Mouse (Mus musculus): ENCODE data around the gene Lamtor4. TPM values are rescaled to one million over a fixed set of nuclear protein-coding genes. Genes with fewer than 3 reads are reported as not detected.

The Lamtor4 gene
- polyA plus RNA-seq, 1 experiment = 389 TPM

GRCm38 (mm10) chr5:138275216-138276050 is 20.2 kb downstream of the Lamtor4 start:
- TF ChIP-seq POLR2A (IDR thresholded peaks at IDR 0.05; ENCODE audit: low read depth, low read length) (no peak), CTCF (conservative IDR thresholded peaks at IDR 0.05; ENCODE audit: insufficient read depth, insufficient read length, low read depth, low read length) (no peak)
- H3K36me3 ChIP-seq (ENCODE audit: control insufficient read depth, insufficient read depth, low read length) = no peaks in the 10 kb centered on the region
- no peak overlapping the region for H3K4me3 ChIP-seq (ENCODE audit: insufficient read depth, low read depth, low read length)
- no peaks in the 10 kb centered on the region for H3K27me3 ChIP-seq (replicated peaks; ENCODE audit: control insufficient read depth, insufficient read depth, low read length)
- H3K4me1 ChIP-seq (ENCODE audit: control insufficient read depth, insufficient read depth, low read length) = no peaks in the 10 kb centered on the region
- DNase-seq = peak; percentile 56
- H3K27ac ChIP-seq (ENCODE audit: insufficient read depth, low read depth, low read length) = no peak overlapping the region
- WGBS = 31% methylated on average over 41 of the region's 41 CpGs

- 94% methylated on average over 7 of the region's 7 CpGs for WGBS
- H3K4me3 ChIP-seq (ENCODE audit: insufficient read depth, low read depth, low read length) = no peak overlapping the region
- DNase-seq = no peak
- TF ChIP-seq CTCF (conservative IDR thresholded peaks at IDR 0.05; ENCODE audit: insufficient read depth, insufficient read length, low read depth, low read length) = no peak
- no peak for TF ChIP-seq POLR2A (IDR thresholded peaks at IDR 0.05; ENCODE audit: low read depth, low read length)
- no peaks in the 10 kb centered on the region for H3K4me1 ChIP-seq (ENCODE audit: control insufficient read depth, insufficient read depth, low read length)
- H3K27ac ChIP-seq (ENCODE audit: insufficient read depth, low read depth, low read length) = no peak overlapping the region
- H3K36me3 ChIP-seq (ENCODE audit: control insufficient read depth, insufficient read depth, low read length) = no peaks in the 10 kb centered on the region
- no peaks in the 10 kb centered on the region for H3K27me3 ChIP-seq (replicated peaks; ENCODE audit: control insufficient read depth, insufficient read depth, low read length)
Measured at GRCm38 (mm10) chr5:138277994-138278393, 22.7 kb downstream of the Lamtor4 start.

- Histone ChIP-seq H3K27ac (ENCODE audit: insufficient read depth, low read depth, low read length) (no peak within 1 kb of the TSS), H3K27me3 (replicated peaks; ENCODE audit: control insufficient read depth, insufficient read depth, low read length) (no peaks in the 10 kb centered on the region), H3K4me1 (ENCODE audit: control insufficient read depth, insufficient read depth, low read length) (no peaks in the 10 kb centered on the region), H3K4me3 (ENCODE audit: insufficient read depth, low read depth, low read length) (peak within 1 kb of the TSS; percentile 37), H3K36me3 (ENCODE audit: control insufficient read depth, insufficient read depth, low read length) (no peaks in the 10 kb centered on the region)
- DNase-seq = peak; percentile 83
- TF ChIP-seq POLR2A (IDR thresholded peaks at IDR 0.05; ENCODE audit: low read depth, low read length) = no peak
- no peak for TF ChIP-seq CTCF (conservative IDR thresholded peaks at IDR 0.05; ENCODE audit: insufficient read depth, insufficient read length, low read depth, low read length)
- WGBS = 2% methylated on average over 56 of the region's 56 CpGs
Measured at GRCm38 (mm10) chr5:138279585-138280424, 24.5 kb downstream of the Lamtor4 start, which contains the start of the genes Gm43720, Gpc2 and Stag3. TSS of gene Gm43720 (minus strand) at chr5:138279958. TSS of gene Gpc2 (minus strand) at chr5:138280005. TSS of gene Stag3 (plus strand) at chr5:138280240.

- H3K27me3 ChIP-seq (replicated peaks; ENCODE audit: control insufficient read depth, insufficient read depth, low read length) = no peaks in the 10 kb centered on the region; the same call in 1 of the 2 replicates
- no peaks in the 10 kb centered on the region for H3K4me1 ChIP-seq (ENCODE audit: control insufficient read depth, insufficient read depth, low read length)
- peak overlapping the region; percentile 34; the same call in 1 of the 2 replicates for H3K4me3 ChIP-seq (ENCODE audit: insufficient read depth, low read depth, low read length)
- H3K36me3 ChIP-seq (ENCODE audit: control insufficient read depth, insufficient read depth, low read length) = no peaks in the 10 kb centered on the region
- DNase-seq = peak; percentile 16
- TF ChIP-seq CTCF (conservative IDR thresholded peaks at IDR 0.05; ENCODE audit: insufficient read depth, insufficient read length, low read depth, low read length) (no peak), POLR2A (IDR thresholded peaks at IDR 0.05; ENCODE audit: low read depth, low read length) (no peak)
- WGBS = 27% methylated on average over 26 of the region's 26 CpGs
- no peak overlapping the region for H3K27ac ChIP-seq (ENCODE audit: insufficient read depth, low read depth, low read length)
Measured at GRCm38 (mm10) chr5:138280425-138280768, 25.1 kb downstream of the Lamtor4 start.

GRCm38 (mm10) chr5:138280829-138281228 is 25.5 kb downstream of the Lamtor4 start:
- H3K4me3 ChIP-seq (ENCODE audit: insufficient read depth, low read depth, low read length) = no peak overlapping the region
- H3K27ac ChIP-seq (ENCODE audit: insufficient read depth, low read depth, low read length) = no peak overlapping the region
- 90% methylated on average over 15 of the region's 15 CpGs for WGBS
- no peaks in the 10 kb centered on the region for H3K4me1 ChIP-seq (ENCODE audit: control insufficient read depth, insufficient read depth, low read length)
- TF ChIP-seq CTCF (conservative IDR thresholded peaks at IDR 0.05; ENCODE audit: insufficient read depth, insufficient read length, low read depth, low read length) = no peak
- DNase-seq = no peak
- no peaks in the 10 kb centered on the region; the same call in 1 of the 2 replicates for H3K27me3 ChIP-seq (replicated peaks; ENCODE audit: control insufficient read depth, insufficient read depth, low read length)
- no peaks in the 10 kb centered on the region for H3K36me3 ChIP-seq (ENCODE audit: control insufficient read depth, insufficient read depth, low read length)

GRCm38 (mm10) chr5:138281798-138282197 is 26.5 kb downstream of the Lamtor4 start:
- WGBS = 86% methylated on average over 2 of the region's 2 CpGs
- no peak for TF ChIP-seq CTCF (conservative IDR thresholded peaks at IDR 0.05; ENCODE audit: insufficient read depth, insufficient read length, low read depth, low read length)
- no peak for TF ChIP-seq POLR2A (IDR thresholded peaks at IDR 0.05; ENCODE audit: low read depth, low read length)
- no peaks in the 10 kb centered on the region; the same call in 1 of the 2 replicates for H3K27me3 ChIP-seq (replicated peaks; ENCODE audit: control insufficient read depth, insufficient read depth, low read length)
- H3K4me1 ChIP-seq (ENCODE audit: control insufficient read depth, insufficient read depth, low read length) = no peaks in the 10 kb centered on the region
- no peak overlapping the region for H3K27ac ChIP-seq (ENCODE audit: insufficient read depth, low read depth, low read length)
- no peaks in the 10 kb centered on the region for H3K36me3 ChIP-seq (ENCODE audit: control insufficient read depth, insufficient read depth, low read length)
- no peak overlapping the region for H3K4me3 ChIP-seq (ENCODE audit: insufficient read depth, low read depth, low read length)
- DNase-seq = no peak

- Histone ChIP-seq H3K4me3 (ENCODE audit: insufficient read depth, low read depth, low read length) (no peak overlapping the region), H3K4me1 (ENCODE audit: control insufficient read depth, insufficient read depth, low read length) (no peaks in the 10 kb centered on the region), H3K27me3 (replicated peaks; ENCODE audit: control insufficient read depth, insufficient read depth, low read length) (no peaks in the 10 kb centered on the region; the same call in 1 of the 2 replicates), H3K27ac (ENCODE audit: insufficient read depth, low read depth, low read length) (no peak overlapping the region), H3K36me3 (ENCODE audit: control insufficient read depth, insufficient read depth, low read length) (no peaks in the 10 kb centered on the region)
- no peak for DNase-seq
- TF ChIP-seq CTCF (conservative IDR thresholded peaks at IDR 0.05; ENCODE audit: insufficient read depth, insufficient read length, low read depth, low read length) (no peak), POLR2A (IDR thresholded peaks at IDR 0.05; ENCODE audit: low read depth, low read length) (no peak)
- 82% methylated on average over 1 of the region's 1 CpGs for WGBS
Measured at GRCm38 (mm10) chr5:138283540-138283939, 28.3 kb downstream of the Lamtor4 start.

All from kidney, adult 2 months (tissue).